Mouse (Mus musculus) ES-E14 (cell line): ENCODE data around the gene Tmem100. TPM values are rescaled to one million over a fixed set of nuclear protein-coding genes. Genes with fewer than 3 reads are reported as not detected.

Experiments used
- DNase-seq: peaks from one replicate; pipeline ENCODE4 v3.0.0-alpha.2; 2013; ENCODE audit warnings: low read depth, low spot score
- H3K27ac ChIP-seq: 2 replicates; pipeline ENCODE4 v1.5.1; 2012; ENCODE audit warnings: low read depth, mild to moderate bottlenecking, low read length, moderate library complexity, mixed read lengths; ENCODE audit not compliant: poor library complexity, insufficient read depth, severe bottlenecking
- H3K36me3 ChIP-seq: 2 replicates; pipeline ENCODE4 v1.6.1; 2012; ENCODE audit warnings: mild to moderate bottlenecking, low read length, moderate library complexity, mixed read lengths; ENCODE audit not compliant: control insufficient read depth, poor library complexity, insufficient read depth, severe bottlenecking
- H3K4me1 ChIP-seq, 2 experiments: fragments of 150-350 bp in 1 of 2; sonication (generic) in 1 of 2; 2 replicates each; pipeline ENCODE4 v1.6.1; 2012; ENCODE audit warnings: low read length in 2 of 2, mild to moderate bottlenecking in 1 of 2, mixed read lengths in 1 of 2; ENCODE audit not compliant: control insufficient read depth in 2 of 2, insufficient read depth in 2 of 2, poor library complexity in 1 of 2
- H3K4me3 ChIP-seq, 2 experiments: fragments of 150-350 bp in 1 of 2; sonication (generic) in 1 of 2; 2 replicates each; pipeline ENCODE4 v1.5.1; 2012; ENCODE audit warnings: low read length in 2 of 2, low read depth in 1 of 2, mild to moderate bottlenecking in 1 of 2, mixed read lengths in 1 of 2; ENCODE audit not compliant: insufficient read depth in 1 of 2, poor library complexity in 1 of 2, severe bottlenecking in 1 of 2
- H3K9ac ChIP-seq: 2 replicates; pipeline ENCODE4 v1.6.1; 2012; ENCODE audit warnings: low read depth, mild to moderate bottlenecking, low read length, mixed read lengths; ENCODE audit not compliant: poor library complexity, insufficient read depth, severe bottlenecking
- H3K9me3 ChIP-seq: fragments of 150-350 bp; sonication (generic); 2 replicates; pipeline ENCODE4 v1.6.1; 2012; ENCODE audit warnings: low read depth, mild to moderate bottlenecking, low read length; ENCODE audit not compliant: control insufficient read depth, insufficient read depth
- CHD2 ChIP-seq: IDR thresholded peaks from 2 replicates; pipeline ENCODE4 v1.6.1; 2014; ENCODE audit warnings: mild to moderate bottlenecking, low read depth, low read length, inconsistent platforms
- HCFC1 ChIP-seq: IDR thresholded peaks from 2 replicates; pipeline ENCODE4 v1.6.1; 2012; ENCODE audit warnings: low read length, inconsistent platforms, borderline replicate concordance; ENCODE audit not compliant: insufficient read depth
- MAFK ChIP-seq: IDR thresholded peaks from 2 replicates; pipeline ENCODE4 v1.6.1; 2014; ENCODE audit warnings: mild to moderate bottlenecking, low read depth, low read length, inconsistent platforms; ENCODE audit not compliant: insufficient read depth
- ZC3H11A ChIP-seq: IDR thresholded peaks from 2 replicates; pipeline ENCODE4 v1.6.1; 2012; ENCODE audit warnings: low read depth, mild to moderate bottlenecking, inconsistent platforms, low read length, borderline replicate concordance
- ZNF384 ChIP-seq: IDR thresholded peaks from 2 replicates; pipeline ENCODE4 v1.6.1; 2012; ENCODE audit warnings: low read depth, low read length, inconsistent platforms
- in situ Hi-C, 2 experiments: fragments of 600-800 bp; cut with MboI; formaldehyde crosslinking; loops; one replicate each; pipeline ENCODE4 v1.15.1; 2025; ENCODE audit warnings: low sequenced_read_pairs in 2 of 2, inconsistent platforms in 1 of 2; ENCODE audit not compliant: unreplicated experiment in 2 of 2
- total RNA-seq: library from RNA; depleted of rRNA; stranded (reverse); fragments of 300-350 nt; gene quantifications from 2 replicates; pipeline ENCODE4 v1.2.3, GENCODE M21; 2012

Tmem100 gene
- total RNA-seq, 1 experiment: 0.18 TPM

DNA sequence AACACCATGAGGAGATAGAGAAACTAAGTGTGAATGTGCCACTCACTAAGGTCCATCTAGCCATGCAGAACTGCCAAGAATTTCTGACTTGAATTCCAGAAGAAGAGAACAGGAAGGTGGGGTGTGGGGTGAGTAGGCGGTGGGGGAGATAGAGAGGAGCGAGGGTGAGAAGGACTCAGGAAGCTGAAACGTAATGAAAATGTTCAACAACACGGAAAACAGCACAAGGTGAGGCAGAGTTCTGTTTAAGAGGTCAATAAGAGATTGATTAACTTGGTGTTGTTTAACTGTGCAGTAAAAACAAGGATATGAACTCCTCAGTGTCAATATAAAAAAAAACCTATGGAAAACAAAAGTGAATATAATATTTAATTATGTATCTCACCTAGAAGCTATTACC is 24.0 kb upstream of the Tmem100 start:
- no peak overlapping the region for H3K4me3 ChIP-seq
- in situ Hi-C loops: no loop called here
- H3K4me1 ChIP-seq: peaks cover 0 to 2% of the 10 kb centered on the region in 2 experiments; a peak in 1 of 4 replicates
- no peaks in the 10 kb centered on the region for H3K9me3 ChIP-seq
- no peak for TF ChIP-seq ZNF384
- TF ChIP-seq CHD2: no peak
- no peak for TF ChIP-seq HCFC1
- TF ChIP-seq MAFK: no peak
- TF ChIP-seq ZC3H11A: no peak
- H3K27ac ChIP-seq: no peak overlapping the region
- no peak for DNase-seq
- no peak overlapping the region for H3K9ac ChIP-seq
- no peaks in the 10 kb centered on the region for H3K36me3 ChIP-seq

DNA sequence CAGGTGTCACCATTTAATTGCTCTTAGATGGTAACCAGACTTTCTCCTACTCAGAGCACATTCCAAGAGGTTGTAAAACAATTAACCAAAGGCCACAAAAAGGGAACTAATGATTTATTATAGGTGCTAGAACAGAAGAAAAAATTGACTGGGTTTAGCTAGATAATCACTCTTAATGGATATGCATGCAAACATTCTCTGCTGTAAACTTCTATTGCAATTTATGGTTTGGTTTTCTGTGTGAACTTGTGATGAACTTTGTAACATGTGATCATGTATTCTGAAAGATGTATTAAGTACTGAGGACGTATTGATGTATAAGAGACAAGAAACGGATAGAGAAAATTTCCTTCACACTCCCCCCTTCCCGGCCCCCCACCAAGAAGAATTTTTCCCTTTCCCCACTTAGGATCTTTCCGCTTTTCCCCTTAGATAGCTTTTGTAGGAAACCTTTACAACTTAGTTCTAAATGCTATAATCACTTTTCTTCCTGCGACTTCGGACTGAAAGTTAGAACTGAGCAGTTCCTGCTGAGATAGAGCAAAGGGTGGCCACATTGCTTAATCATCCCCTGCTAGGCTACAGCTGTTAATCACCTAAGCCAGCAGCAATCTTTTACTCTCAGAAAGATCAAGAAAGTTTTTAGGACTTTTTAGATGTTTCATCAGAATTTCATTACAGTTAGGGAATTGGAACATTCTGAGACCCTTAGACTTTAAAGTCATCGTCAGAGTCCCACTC is 22.2 kb upstream of the Tmem100 start:
- TF ChIP-seq HCFC1 (no peak), CHD2 (no peak), ZC3H11A (no peak), MAFK (no peak), ZNF384 (no peak)
- Histone ChIP-seq H3K9me3 (no peaks in the 10 kb centered on the region), H3K4me3 (no peak overlapping the region), H3K9ac (no peak overlapping the region), H3K4me1 (no peaks in the 10 kb centered on the region), H3K27ac (no peak overlapping the region), H3K36me3 (no peaks in the 10 kb centered on the region)
- in situ Hi-C loops: no loop called here
- no peak for DNase-seq

DNA sequence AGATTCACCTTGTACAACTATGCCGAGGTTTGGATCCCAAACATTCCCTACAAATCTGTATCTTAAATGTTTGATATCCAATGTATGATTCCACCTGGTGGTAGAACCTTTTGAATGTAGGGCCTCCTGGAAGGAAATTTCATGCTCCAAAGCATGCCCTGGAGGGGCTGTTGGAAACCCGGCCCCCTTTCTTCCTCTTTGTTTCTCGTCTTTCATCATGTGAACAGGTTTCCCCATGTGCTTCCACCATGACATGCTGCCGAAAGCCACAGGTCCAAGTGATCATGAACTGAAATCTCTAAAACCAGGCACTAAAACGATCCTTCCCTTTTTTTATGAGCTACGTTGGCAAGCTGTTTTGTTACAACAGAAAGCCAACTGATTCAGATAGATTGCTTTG is 16.5 kb upstream of the Tmem100 start:
- no peak overlapping the region for H3K27ac ChIP-seq
- H3K9me3 ChIP-seq: no peaks in the 10 kb centered on the region
- H3K9ac ChIP-seq: no peak overlapping the region
- TF ChIP-seq CHD2 (no peak), MAFK (no peak), HCFC1 (no peak), ZC3H11A (no peak), ZNF384 (no peak)
- in situ Hi-C loops: no loop called here
- DNase-seq: no peak
- H3K4me1 ChIP-seq: no peaks in the 10 kb centered on the region
- no peaks in the 10 kb centered on the region for H3K36me3 ChIP-seq
- no peak overlapping the region for H3K4me3 ChIP-seq

DNA sequence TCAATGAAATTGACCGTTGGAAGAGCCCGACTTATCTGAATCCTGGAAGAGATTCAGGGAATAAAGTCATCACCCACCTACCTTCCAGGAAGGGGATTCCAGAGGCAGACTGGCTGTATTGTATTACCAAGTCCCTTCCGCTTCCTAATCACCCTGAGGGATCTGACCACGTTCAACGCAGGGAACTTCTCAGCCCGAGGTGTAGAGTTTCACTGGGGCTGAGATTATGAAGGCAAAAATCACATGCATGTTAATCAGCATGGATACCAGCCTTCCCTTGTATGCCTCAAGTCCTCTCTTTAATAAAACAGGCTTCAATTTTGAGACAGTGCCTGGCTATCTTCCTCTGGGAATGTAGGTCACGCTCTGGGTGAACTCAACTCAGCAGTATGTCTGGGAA is 14.9 kb upstream of the Tmem100 start:
- H3K4me1 ChIP-seq: no peaks in the 10 kb centered on the region
- no peak overlapping the region for H3K9ac ChIP-seq
- in situ Hi-C loops: no loop called here
- TF ChIP-seq HCFC1 (no peak), CHD2 (no peak), ZC3H11A (no peak), MAFK (no peak), ZNF384 (no peak)
- no peak for DNase-seq
- no peaks in the 10 kb centered on the region for H3K9me3 ChIP-seq
- H3K36me3 ChIP-seq: no peaks in the 10 kb centered on the region
- H3K27ac ChIP-seq: no peak overlapping the region
- no peak overlapping the region for H3K4me3 ChIP-seq

DNA sequence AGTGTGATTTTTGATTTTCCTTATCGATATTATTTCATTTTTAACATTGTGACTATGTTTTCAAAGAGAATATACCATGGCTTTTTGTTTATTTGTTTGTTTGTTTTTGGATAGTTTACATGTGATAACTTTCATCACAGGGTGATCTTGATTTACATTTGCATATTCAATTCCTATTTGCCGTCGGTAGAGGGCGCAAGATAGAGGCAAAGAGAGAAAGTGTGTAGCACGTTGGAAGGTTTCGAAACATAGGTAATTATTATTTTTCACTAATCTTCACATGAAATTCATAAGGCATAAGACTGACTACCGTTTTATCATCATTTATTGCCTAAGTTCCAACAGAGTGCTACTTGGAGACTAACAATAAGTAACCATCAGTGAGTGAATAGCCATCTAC is 11.0 kb upstream of the Tmem100 start:
- Histone ChIP-seq H3K4me3 (no peak overlapping the region), H3K27ac (no peak overlapping the region), H3K4me1 (no peaks in the 10 kb centered on the region), H3K9me3 (no peaks in the 10 kb centered on the region), H3K36me3 (no peaks in the 10 kb centered on the region), H3K9ac (no peak overlapping the region)
- TF ChIP-seq CHD2 (no peak), ZC3H11A (no peak), ZNF384 (no peak), HCFC1 (no peak)
- in situ Hi-C loops: no loop called here
- DNase-seq: no peak
